Comparison of ENCODE assay signal across 14 mouse cellular contexts in the genomic region with DNA sequence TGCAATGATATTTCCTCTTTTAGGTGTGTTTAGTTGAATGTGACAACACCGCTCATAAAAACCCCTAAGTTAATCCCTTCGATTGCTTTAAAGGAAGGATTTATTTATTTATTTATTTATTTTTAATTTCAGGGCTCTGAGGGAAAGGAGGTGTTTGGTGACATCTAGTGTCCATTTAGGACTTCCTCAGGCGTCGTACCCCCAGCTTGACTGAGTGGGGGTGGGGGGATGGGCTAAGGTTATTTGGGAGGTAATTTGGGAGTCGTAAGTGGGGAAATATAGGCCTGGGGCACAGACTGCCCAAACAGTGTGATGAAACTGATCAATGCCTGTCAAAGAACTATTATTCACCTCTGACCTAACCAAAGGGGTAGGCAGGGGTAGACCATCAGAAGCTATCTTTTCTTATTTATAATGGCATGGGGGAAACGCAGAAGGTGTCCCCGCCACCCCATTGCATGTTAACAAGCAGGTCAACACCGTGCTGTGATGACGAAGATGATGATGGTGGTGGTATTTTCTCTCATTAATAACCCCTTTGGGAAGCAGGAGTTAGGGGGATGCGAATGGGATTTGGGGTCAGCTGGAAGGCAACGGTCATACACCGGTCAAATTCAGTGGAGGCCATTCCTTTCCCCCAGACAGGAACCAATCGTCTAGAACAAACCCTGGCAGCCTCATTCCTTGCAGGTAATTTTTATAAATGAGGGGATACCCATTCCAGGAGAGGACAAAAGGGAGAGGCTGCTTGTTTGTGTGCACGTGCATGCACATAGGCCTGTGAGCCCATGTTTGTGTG. TPM values are rescaled to one million over a fixed set of nuclear protein-coding genes. Genes with fewer than 3 reads are reported as not detected.
DNase-seq lines count a peak whose midpoint lies in the region; ATAC-seq and TF ChIP-seq lines count a peak whose summit lies in the region.
"Had no signal": no experiment of that assay in that cellular context is flagged by ENCODE, and none has a peak within 500 bp of the region (broad histone marks: within the 10 kb centered on the region; RNA-seq: fewer than 3 reads in every experiment).

No protein-coding gene starts in this region.

- no peak overlapping the region for H3K4me3 ChIP-seq in hindbrain, embryonic 11.5 days (ENCODE audit: low read depth, low read length)
- no peak overlapping the region for H3K4me3 ChIP-seq in hindbrain, embryonic 10.5 days
- H3K4me3 ChIP-seq in lung, postnatal 0 days (ENCODE audit: low read depth, low read length), result no peak overlapping the region
- no peak overlapping the region for H3K4me3 ChIP-seq in cortical plate, adult 2 months (ENCODE audit: insufficient read depth, low read length)
- H3K4me3 ChIP-seq in neural tube, embryonic 13.5 days, result no peak overlapping the region
- H3K4me3 ChIP-seq: forebrain, embryonic 10.5 days had no signal

- no peaks in the 10 kb centered on the region for H3K9me3 ChIP-seq in hindbrain, embryonic 11.5 days (ENCODE audit: control insufficient read depth, low read length)
- no peaks in the 10 kb centered on the region for H3K9me3 ChIP-seq in hindbrain, embryonic 10.5 days
- H3K9me3 ChIP-seq in lung, postnatal 0 days (ENCODE audit: low read length), result no peaks in the 10 kb centered on the region
- no peaks in the 10 kb centered on the region for H3K9me3 ChIP-seq in neural tube, embryonic 13.5 days
- H3K9me3 ChIP-seq: forebrain, embryonic 10.5 days had no signal

- ATAC-seq in hindbrain, embryonic 11.5 days (ENCODE audit: low FRiP score), result peak; percentile 56; the same call in 1 of the 2 replicates
- no peak for ATAC-seq in lung, postnatal 0 days
- ATAC-seq in neural tube, embryonic 13.5 days (ENCODE audit: low read depth), result peak; percentile 15; the same call in 1 of the 2 replicates
- no peak for ATAC-seq in inflammation-experienced regulatory T-cells, adult 6 months

- TF ChIP-seq CTCF in lung, postnatal 0 days (IDR thresholded peaks at IDR 0.05), result peak; percentile 24; the same call in 1 of the 2 replicates
- TF ChIP-seq CTCF in cortical plate, adult 2 months (IDR thresholded peaks at IDR 0.05; ENCODE audit: extremely low read depth, insufficient read depth, low read length), result 0 out of 2 replicates have a peak, but pooled peaks have one; percentile 8

- H3K4me1 ChIP-seq in hindbrain, embryonic 11.5 days (replicated peaks; ENCODE audit: control insufficient read depth, insufficient read depth, low read length), result peaks cover 3% of the 10 kb centered on the region
- peaks cover 60% of the 10 kb centered on the region for H3K4me1 ChIP-seq in hindbrain, embryonic 10.5 days (replicated peaks)
- H3K4me1 ChIP-seq in lung, postnatal 0 days (ENCODE audit: insufficient read depth, low read depth, low read length), result no peaks in the 10 kb centered on the region; the same call in 1 of the 2 replicates
- H3K4me1 ChIP-seq in cortical plate, adult 2 months (ENCODE audit: control insufficient read depth, insufficient read depth, low read length), result no peaks in the 10 kb centered on the region
- peaks cover 85% of the 10 kb centered on the region for H3K4me1 ChIP-seq in neural tube, embryonic 13.5 days (replicated peaks)

- no peak for DNase-seq in hindbrain, embryonic 11.5 days (ENCODE audit: low spot score)
- DNase-seq in hindbrain, embryonic 10.5 days (ENCODE audit: low spot score), result no peak
- DNase-seq in lung, postnatal 0 days (ENCODE audit: low spot score), result peak; percentile 45
- DNase-seq in lung, postnatal 14 days, result no peak
- no peak for DNase-seq in heart, adult 11 months
- DNase-seq: adrenal gland, postnatal 36 days; heart, postnatal 36 days; lung, postnatal 36 days; spleen, adult 18-20 months had no signal

- no peak overlapping the region for H3K4me2 ChIP-seq in hindbrain, embryonic 11.5 days (replicated peaks; ENCODE audit: low read depth, low read length)
- no peak overlapping the region for H3K4me2 ChIP-seq in lung, postnatal 0 days (replicated peaks; ENCODE audit: low read depth, low read length)
- 0 out of 2 replicates have a peak overlapping the region, but pooled peaks have one; percentile 3 for H3K4me2 ChIP-seq in neural tube, embryonic 13.5 days
- H3K4me2 ChIP-seq: liver, embryonic 11.5 days had no signal

- H3K36me3 ChIP-seq in hindbrain, embryonic 11.5 days (ENCODE audit: control insufficient read depth, insufficient read depth, low read length), result no peaks in the 10 kb centered on the region
- H3K36me3 ChIP-seq in hindbrain, embryonic 10.5 days, result no peaks in the 10 kb centered on the region
- H3K36me3 ChIP-seq in lung, postnatal 0 days (ENCODE audit: insufficient read depth, low read length), result no peaks in the 10 kb centered on the region
- no peaks in the 10 kb centered on the region for H3K36me3 ChIP-seq in neural tube, embryonic 13.5 days
- H3K36me3 ChIP-seq: forebrain, embryonic 10.5 days had no signal

- WGBS in hindbrain, embryonic 11.5 days, result 68% methylated on average over 14 of the region's 14 CpGs
- WGBS in hindbrain, embryonic 10.5 days, result 70% methylated on average over 14 of the region's 14 CpGs
- WGBS in lung, postnatal 0 days, result 67% methylated on average over 14 of the region's 14 CpGs
- 31% methylated on average over 14 of the region's 14 CpGs for WGBS in neural tube, embryonic 13.5 days

- no peak for TF ChIP-seq POLR2A in cortical plate, adult 2 months (IDR thresholded peaks at IDR 0.05; ENCODE audit: extremely low read depth, insufficient read depth, low read length)

- H3K27ac ChIP-seq in hindbrain, embryonic 11.5 days (ENCODE audit: low read depth, low read length), result peak overlapping the region; percentile 47; the same call in 1 of the 2 replicates
- H3K27ac ChIP-seq in hindbrain, embryonic 10.5 days, result no peak overlapping the region
- no peak overlapping the region for H3K27ac ChIP-seq in lung, postnatal 0 days (ENCODE audit: low read length)
- no peak overlapping the region for H3K27ac ChIP-seq in cortical plate, adult 2 months (ENCODE audit: insufficient read depth, low read length)
- H3K27ac ChIP-seq in neural tube, embryonic 13.5 days (replicated peaks), result peak overlapping the region; percentile 95
- H3K27ac ChIP-seq: forebrain, embryonic 10.5 days had no signal

- no peaks in the 10 kb centered on the region for H3K27me3 ChIP-seq in hindbrain, embryonic 11.5 days (ENCODE audit: control insufficient read depth, insufficient read depth, low read length)
- peaks cover 25% of the 10 kb centered on the region for H3K27me3 ChIP-seq in hindbrain, embryonic 10.5 days (ENCODE audit: insufficient read depth, poor library complexity, severe bottlenecking)
- H3K27me3 ChIP-seq in lung, postnatal 0 days (replicated peaks; ENCODE audit: insufficient read depth, low read length), result peaks cover 7% of the 10 kb centered on the region; the same call in 1 of the 2 replicates
- no peaks in the 10 kb centered on the region for H3K27me3 ChIP-seq in neural tube, embryonic 13.5 days

- H3K9ac ChIP-seq in hindbrain, embryonic 11.5 days (ENCODE audit: low read depth, low read length), result no peak overlapping the region
- no peak overlapping the region for H3K9ac ChIP-seq in lung, postnatal 0 days (replicated peaks; ENCODE audit: low read depth)
- peak overlapping the region; percentile 66 for H3K9ac ChIP-seq in neural tube, embryonic 13.5 days

- TF ChIP-seq EP300 in lung, postnatal 0 days (IDR thresholded peaks at IDR 0.05), result no peak

RNA-seq across cellular contexts. Expression of gene Snx11, which starts 39.5 kb away (rescaled TPM):
- 13.8 and 14.4 TPM in 2 replicates for polyA plus RNA-seq in hindbrain, embryonic 11.5 days (2014; fragmentation: Nextera tagmentation; extraction: Ambion mirVana)
- polyA plus RNA-seq in hindbrain, embryonic 10.5 days (2016; fragmentation: Nextera tagmentation; extraction: Ambion mirVana), result 28.0 and 30.4 TPM in 2 replicates
- 18.4 and 18.7 TPM in 2 replicates for polyA plus RNA-seq in lung, postnatal 0 days (2015; fragmentation: Nextera tagmentation; extraction: Ambion mirVana)
- 42.9 and 46.0 TPM in 2 replicates for polyA plus RNA-seq in cortical plate, adult 2 months (2012; rRNA removed)
- polyA plus RNA-seq in neural tube, embryonic 13.5 days (2015; fragmentation: Nextera tagmentation; extraction: Ambion mirVana), result 78.0 and 84.2 TPM in 2 replicates
- 10 to 100 TPM; 21.7 to 24.6 (median 23.0) TPM for polyA plus RNA-seq in inflammation-experienced regulatory T-cells, adult 6 months (2017; shearing (Covaris generic))

RNA-seq across cellular contexts. Expression of gene Cbx1, which starts 51.1 kb away (rescaled TPM):
- polyA plus RNA-seq in hindbrain, embryonic 11.5 days (2014; fragmentation: Nextera tagmentation; extraction: Ambion mirVana), result 147 and 158 TPM in 2 replicates
- polyA plus RNA-seq in hindbrain, embryonic 10.5 days (2016; fragmentation: Nextera tagmentation; extraction: Ambion mirVana), result 158 and 198 TPM in 2 replicates
- 48.6 and 54.0 TPM in 2 replicates for polyA plus RNA-seq in lung, postnatal 0 days (2015; fragmentation: Nextera tagmentation; extraction: Ambion mirVana)
- polyA plus RNA-seq in cortical plate, adult 2 months (2012; rRNA removed), result 27.1 and 30.1 TPM in 2 replicates
- 91.6 and 95.1 TPM in 2 replicates for polyA plus RNA-seq in neural tube, embryonic 13.5 days (2015; fragmentation: Nextera tagmentation; extraction: Ambion mirVana)
- 10 to 100 TPM; 52.0 to 73.0 (median 54.7) TPM for polyA plus RNA-seq in inflammation-experienced regulatory T-cells, adult 6 months (2017; shearing (Covaris generic))

Comparison
In these comparisons a context has a peak if more than half of its experiments do, and no peak if none do; other contexts are left out.
1. H3K27ac ChIP-seq: peak in hindbrain, embryonic 11.5 days (single experiment) and neural tube, embryonic 13.5 days (single experiment); none in hindbrain, embryonic 10.5 days (single experiment), lung, postnatal 0 days (single experiment) and cortical plate, adult 2 months (single experiment).
2. ATAC-seq: peak in hindbrain, embryonic 11.5 days (single experiment) and neural tube, embryonic 13.5 days (single experiment); none in lung, postnatal 0 days (single experiment) and inflammation-experienced regulatory T-cells, adult 6 months (single experiment).